Mouse (Mus musculus) testis, adult 2 months (tissue): ENCODE data around the gene Cela2a.

Experiments
- CTCF ChIP-seq: fragments of 200-500 bp; IDR thresholded peaks from 2 replicates; pipeline ENCODE4 v1.5.1; 2012; ENCODE audit warnings: low read depth, mild to moderate bottlenecking, inconsistent platforms, low read length, moderate library complexity; ENCODE audit not compliant: control insufficient read depth, insufficient read depth, insufficient replicate concordance
- POLR2A ChIP-seq: fragments of 200-500 bp; IDR thresholded peaks from 2 replicates; pipeline ENCODE4 v1.6.1; 2012; ENCODE audit warnings: low read depth, mild to moderate bottlenecking, inconsistent platforms, low read length, moderate library complexity; ENCODE audit not compliant: control insufficient read depth

DNA sequence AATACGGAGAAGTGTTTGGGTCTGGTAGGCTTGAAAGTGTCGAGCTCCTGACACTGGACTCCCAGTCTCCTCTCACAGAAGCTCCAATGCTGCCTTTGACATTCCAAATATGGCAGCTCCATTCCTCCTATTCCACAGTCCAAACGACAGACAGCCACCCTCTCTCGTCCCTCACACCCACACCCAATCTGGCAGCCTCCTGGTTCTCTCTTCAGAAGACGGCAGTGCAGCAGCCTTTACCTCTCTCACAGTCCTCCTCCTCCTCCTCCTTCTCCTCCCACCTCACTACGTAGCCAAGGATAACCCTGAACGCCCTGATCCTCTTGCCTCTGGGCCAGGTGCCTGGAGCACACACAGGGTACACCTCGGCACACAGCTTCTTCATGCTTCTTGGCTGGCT is 46.1 kb downstream of the Cela2a start:
- TF ChIP-seq POLR2A (no peak), CTCF (no peak)
